Mouse (Mus musculus) liver, postnatal 0 days (tissue): ENCODE measurements around the gene Pam. TPM values are rescaled to one million over a fixed set of nuclear protein-coding genes. Genes with fewer than 3 reads are reported as not detected.

Experiments
- ATAC-seq: fragments of 200-750 bp; cut with Nextera tagmentation; 2 replicates; pipeline ENCODE4 v1.8.0; 2017; ENCODE audit warnings: mild to moderate bottlenecking, moderate library complexity
- DNase-seq: peaks from one replicate; pipeline ENCODE4 v3.0.0-alpha.2; 2016
- H3K27ac ChIP-seq: fragments of 300-500 bp; sonication (generic); 2 replicates; pipeline ENCODE4 v1.5.1; 2014; ENCODE audit warnings: antibody characterized with exemption, moderate library complexity, mild to moderate bottlenecking, low read depth
- H3K27me3 ChIP-seq: fragments of 300-500 bp; sonication (generic); 2 replicates; pipeline ENCODE4 v1.6.1; 2014; ENCODE audit warnings: low read length, control low read depth, mixed read lengths; ENCODE audit not compliant: insufficient read depth
- H3K36me3 ChIP-seq: fragments of 300-500 bp; sonication (generic); replicated peaks from 2 replicates; pipeline ENCODE4 v1.6.1; 2014; ENCODE audit warnings: mild to moderate bottlenecking, control low read depth, low read length, moderate library complexity, mixed read lengths; ENCODE audit not compliant: insufficient read depth
- H3K4me1 ChIP-seq: fragments of 300-500 bp; sonication (generic); 2 replicates; pipeline ENCODE4 v1.6.1; 2014; ENCODE audit warnings: antibody characterized with exemption, mild to moderate bottlenecking, control low read depth; ENCODE audit not compliant: insufficient read depth
- H3K4me2 ChIP-seq: fragments of 300-500 bp; sonication (generic); 2 replicates; pipeline ENCODE4 v1.6.1; 2014; ENCODE audit warnings: low read depth, mild to moderate bottlenecking, low read length, moderate library complexity, mixed read lengths
- H3K4me3 ChIP-seq: fragments of 300-500 bp; sonication (generic); 2 replicates; pipeline ENCODE4 v1.5.1; 2014; ENCODE audit warnings: low read depth, low read length
- H3K9ac ChIP-seq: fragments of 300-500 bp; sonication (generic); replicated peaks from 2 replicates; pipeline ENCODE4 v1.6.1; 2014; ENCODE audit warnings: mild to moderate bottlenecking, moderate library complexity
- H3K9me3 ChIP-seq: fragments of 300-500 bp; sonication (generic); 2 replicates; pipeline ENCODE4 v1.6.1; 2016; ENCODE audit warnings: mild to moderate bottlenecking, control low read depth, low read length, mixed read lengths
- CTCF ChIP-seq: sonication (generic); IDR thresholded peaks from 2 replicates; pipeline ENCODE4 v1.5.1; 2016; ENCODE audit warnings: antibody characterized with exemption, low read depth
- EP300 ChIP-seq: IDR thresholded peaks from 2 replicates; pipeline ENCODE4 v1.6.1; 2016; ENCODE audit warnings: antibody characterized with exemption, low read depth, mild to moderate bottlenecking
- WGBS: fragments of 180-500 bp; shearing (Covaris S2); extraction: QIAGEN DNeasy Blood & Tissue Kit; methylation state at CpG from one replicate; pipeline ENCODE4 v1.1.7; 2014; ENCODE audit not compliant: insufficient replicate concordance; 5-methylcytosine and 5-hydroxymethylcytosine counted together
- polyA plus RNA-seq: library from polyadenylated mRNA; unstranded; fragments of >200 nt; fragmentation: Nextera tagmentation; extraction: Ambion mirVana; gene quantifications from 2 replicates; pipeline ENCODE4 v1.2.1, GENCODE M21; 2015

The Pam gene
- polyA plus RNA-seq, 1 experiment from 2014 or later = 21.8 TPM

- Histone ChIP-seq H3K9ac (no peak overlapping the region), H3K9me3 (no peaks in the 10 kb centered on the region), H3K36me3 (no peaks in the 10 kb centered on the region), H3K27ac (no peak overlapping the region), H3K27me3 (no peaks in the 10 kb centered on the region), H3K4me2 (peak overlapping the region; percentile 31), H3K4me1 (no peaks in the 10 kb centered on the region), H3K4me3 (no peak overlapping the region)
- WGBS = 29% methylated on average over 4 of the region's 4 CpGs
- ATAC-seq = no peak
- DNase-seq = no peak
- TF ChIP-seq CTCF (peak; percentile 68), EP300 (no peak)
Observed at GRCm38 (mm10) chr1:97802207-97802902, 293.1 kb downstream of the Pam start.

GRCm38 (mm10) chr1:97795936-97796335 lies 299.5 kb downstream of the Pam start:
- DNase-seq (no peak), ATAC-seq (no peak)
- Histone ChIP-seq H3K36me3 (no peaks in the 10 kb centered on the region), H3K9me3 (no peaks in the 10 kb centered on the region), H3K27me3 (no peaks in the 10 kb centered on the region), H3K9ac (no peak overlapping the region), H3K4me1 (no peaks in the 10 kb centered on the region), H3K27ac (no peak overlapping the region), H3K4me3 (no peak overlapping the region), H3K4me2 (no peak overlapping the region)
- TF ChIP-seq CTCF = no peak
- TF ChIP-seq EP300 = no peak
- 63% methylated on average over 9 of the region's 9 CpGs for WGBS

DNA sequence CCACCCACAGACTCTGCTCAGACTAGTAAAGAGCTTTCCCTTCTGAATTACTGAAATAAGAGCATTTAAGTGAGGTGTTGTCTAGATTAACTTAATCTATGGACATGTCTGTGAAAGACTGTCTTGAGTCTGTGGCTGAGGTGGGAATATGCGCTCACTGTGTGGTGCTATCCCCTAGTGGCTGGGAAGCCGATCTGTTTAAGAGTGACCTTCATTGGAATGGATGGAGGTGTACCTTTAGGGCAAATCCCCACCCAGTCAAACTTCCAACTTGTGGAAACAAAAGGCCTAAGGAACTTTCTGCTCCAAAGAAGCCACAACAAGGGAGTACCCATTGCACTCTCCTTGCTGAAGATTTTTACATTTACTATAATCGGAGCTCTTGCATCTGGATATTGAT lies 301.3 kb downstream of the Pam start:
- H3K36me3 ChIP-seq = no peaks in the 10 kb centered on the region; the same call in 1 of the 2 replicates
- no peaks in the 10 kb centered on the region for H3K9me3 ChIP-seq
- H3K4me3 ChIP-seq = no peak overlapping the region
- TF ChIP-seq EP300 (no peak), CTCF (no peak)
- H3K4me1 ChIP-seq = no peaks in the 10 kb centered on the region
- H3K4me2 ChIP-seq = no peak overlapping the region
- H3K27ac ChIP-seq = no peak overlapping the region
- H3K27me3 ChIP-seq = no peaks in the 10 kb centered on the region
- no peak overlapping the region for H3K9ac ChIP-seq
- no peak for DNase-seq
- 81% methylated on average over 3 of the region's 3 CpGs for WGBS
- ATAC-seq = no peak

DNA sequence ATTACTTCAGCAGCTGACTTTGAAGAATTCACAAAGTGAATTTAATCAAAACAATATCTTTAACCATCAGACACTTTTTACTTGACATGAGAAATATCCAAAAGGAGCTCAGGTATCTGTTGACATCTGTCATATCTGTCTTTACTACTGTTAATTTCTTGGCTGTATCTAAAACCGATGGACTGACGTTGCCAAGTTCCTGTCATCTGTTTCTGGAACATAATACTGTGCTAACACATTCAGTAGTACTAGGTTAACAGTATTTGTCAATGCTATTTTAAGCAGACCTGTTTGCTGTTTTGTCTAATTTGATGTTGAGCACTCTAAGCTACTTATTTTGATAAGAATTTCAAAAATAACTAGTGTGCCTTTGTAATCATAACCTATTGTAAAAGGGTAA lies 307.0 kb downstream of the Pam start:
- ATAC-seq (no peak), DNase-seq (no peak)
- Histone ChIP-seq H3K9me3 (no peaks in the 10 kb centered on the region), H3K4me2 (no peak overlapping the region), H3K4me3 (no peak overlapping the region), H3K27me3 (no peaks in the 10 kb centered on the region), H3K27ac (no peak overlapping the region), H3K4me1 (no peaks in the 10 kb centered on the region), H3K9ac (no peak overlapping the region), H3K36me3 (peaks cover 4% of the 10 kb centered on the region; the same call in 1 of the 2 replicates)
- WGBS = 83% methylated on average over 2 of the region's 2 CpGs
- TF ChIP-seq CTCF = no peak

DNA sequence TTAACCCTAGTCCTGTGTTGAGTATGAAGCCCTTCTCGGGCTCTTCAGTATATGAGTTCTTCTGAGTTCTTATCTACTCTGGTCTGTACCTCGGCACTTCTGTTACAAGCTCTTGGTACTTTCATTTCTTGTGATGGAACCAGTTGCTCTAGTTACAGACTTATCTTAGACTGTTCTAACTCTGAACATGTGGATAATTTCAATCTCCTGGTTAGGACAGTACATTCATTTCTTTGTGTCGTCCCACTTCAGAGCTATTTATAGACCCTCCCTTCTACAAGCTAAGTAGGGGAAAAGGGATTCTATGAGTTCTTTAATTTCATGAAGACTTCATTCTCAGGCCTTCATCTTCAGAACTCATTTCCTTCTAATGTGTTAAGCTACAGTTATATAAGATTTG lies 307.8 kb downstream of the Pam start:
- Histone ChIP-seq H3K4me3 (no peak overlapping the region), H3K27ac (no peak overlapping the region), H3K4me2 (no peak overlapping the region), H3K9ac (no peak overlapping the region), H3K9me3 (no peaks in the 10 kb centered on the region), H3K36me3 (peaks cover 4% of the 10 kb centered on the region; the same call in 1 of the 2 replicates), H3K4me1 (no peaks in the 10 kb centered on the region), H3K27me3 (no peaks in the 10 kb centered on the region)
- DNase-seq (no peak), ATAC-seq (no peak)
- no peak for TF ChIP-seq CTCF
- WGBS = 65% methylated on average over 3 of the region's 3 CpGs

DNA sequence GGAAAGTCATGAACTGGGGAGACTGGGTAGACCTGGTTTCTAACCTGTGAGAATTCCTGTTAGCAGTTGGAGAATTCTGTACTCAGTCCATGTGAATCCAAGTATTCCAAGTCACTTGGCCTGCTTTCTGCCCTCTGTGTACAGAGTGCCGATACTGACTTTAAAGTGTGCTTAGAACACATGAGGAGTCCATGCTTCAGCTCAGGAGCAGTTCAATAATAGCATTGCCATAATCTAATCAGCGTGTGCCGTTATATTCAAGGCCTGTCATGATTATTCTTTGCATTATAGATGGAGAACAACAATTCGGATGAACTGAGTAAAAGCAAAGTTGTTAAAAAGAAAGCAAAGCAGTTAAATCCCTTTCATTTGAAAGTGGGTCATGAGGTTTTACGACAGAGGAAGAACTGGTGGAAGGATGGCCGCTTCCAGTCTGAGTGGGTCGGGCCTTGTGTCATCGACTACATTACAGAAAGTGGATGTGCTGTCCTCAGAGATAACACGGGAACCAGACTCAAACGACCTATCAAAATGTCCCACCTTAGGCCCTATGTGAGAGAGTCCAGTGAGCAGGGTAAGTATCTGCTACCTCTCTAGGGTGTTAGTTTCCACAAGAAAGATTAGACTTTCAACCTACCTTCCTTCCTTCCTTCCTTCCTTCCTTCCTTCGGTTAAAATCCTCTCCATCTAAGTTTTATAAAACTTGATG lies 309.6 kb downstream of the Pam start:
- H3K9me3 ChIP-seq = no peaks in the 10 kb centered on the region
- no peak overlapping the region for H3K4me3 ChIP-seq
- no peak overlapping the region for H3K9ac ChIP-seq
- DNase-seq = no peak
- peaks cover 4% of the 10 kb centered on the region; the same call in 1 of the 2 replicates for H3K36me3 ChIP-seq
- no peaks in the 10 kb centered on the region for H3K27me3 ChIP-seq
- no peak overlapping the region for H3K27ac ChIP-seq
- whole genome bisulfite sequencing = 72% methylated on average over 11 of the region's 11 CpGs
- H3K4me2 ChIP-seq = no peak overlapping the region
- peak; percentile 75 for ATAC-seq
- H3K4me1 ChIP-seq = no peaks in the 10 kb centered on the region
- TF ChIP-seq CTCF (no peak), EP300 (no peak)
